Mouse (Mus musculus): ENCODE results near the gene Pramel7.
"Not testable (repeated sequence)": the region's sequence is repeated elsewhere in the genome, so short reads cannot be mapped to it uniquely, and the experiment has no call there.

The Pramel7 gene

GRCm38 (mm10) chr2:87496993-87497392 lies at the start of gene Pramel7:
Pramel7 (minus strand) TSS chr2:87497093.
- not testable (repeated sequence) for DNase-seq

- no peak for DNase-seq
Measured at GRCm38 (mm10) chr2:87545442-87545841, 48.5 kb upstream of the Pramel7 start, which contains the start of gene Olfr1128. Olfr1128 (minus strand) TSS chr2:87545542.

- no peak for DNase-seq
Measured at GRCm38 (mm10) chr2:87534826-87535225, 37.9 kb upstream of the Pramel7 start.

- DNase-seq, result no peak
Measured at GRCm38 (mm10) chr2:87531496-87531895, 34.6 kb upstream of the Pramel7 start, which contains the start of gene Olfr153. Olfr153 (plus strand) TSS chr2:87531796.

- DNase-seq, result not testable (repeated sequence)
Measured at GRCm38 (mm10) chr2:87525899-87526616, 29.2 kb upstream of the Pramel7 start.

- no peak for DNase-seq
Measured at GRCm38 (mm10) chr2:87520651-87521050, 23.8 kb upstream of the Pramel7 start.

- no peak for DNase-seq
Measured at GRCm38 (mm10) chr2:87516581-87516980, 19.7 kb upstream of the Pramel7 start.

- no peak for DNase-seq
Measured at GRCm38 (mm10) chr2:87515457-87516060, 18.7 kb upstream of the Pramel7 start.

GRCm38 (mm10) chr2:87515046-87515445 lies 18.2 kb upstream of the Pramel7 start:
- DNase-seq, result no peak

GRCm38 (mm10) chr2:87506265-87506664 lies 9.4 kb upstream of the Pramel7 start, which contains the start of gene Pramel6:
Pramel6 (plus strand) TSS chr2:87506565.
- DNase-seq, result no peak

GRCm38 (mm10) chr2:87482276-87482675 lies 14.6 kb downstream of the Pramel7 start:
- no peak for DNase-seq

GRCm38 (mm10) chr2:87481158-87481557 lies 15.7 kb downstream of the Pramel7 start:
- DNase-seq, result no peak

GRCm38 (mm10) chr2:87480207-87480606 lies 16.7 kb downstream of the Pramel7 start:
- DNase-seq, result no peak

- DNase-seq, result no peak
Measured at GRCm38 (mm10) chr2:87461769-87462168, 35.1 kb downstream of the Pramel7 start.

- no peak for DNase-seq
Measured at GRCm38 (mm10) chr2:87453662-87454061, 43.2 kb downstream of the Pramel7 start, which contains the start of gene Olfr1126. Olfr1126 (plus strand) TSS chr2:87453962.

All from thymus, postnatal 14 days (tissue).